Mouse (Mus musculus): ENCODE data around the gene Mylip. TPM values are rescaled to one million over a fixed set of nuclear protein-coding genes. Genes with fewer than 3 reads are reported as not detected.

The Mylip gene
- total and polyA plus RNA-seq, 3 experiments = 10.5 to 27.1 (median 16.8) TPM

DNA sequence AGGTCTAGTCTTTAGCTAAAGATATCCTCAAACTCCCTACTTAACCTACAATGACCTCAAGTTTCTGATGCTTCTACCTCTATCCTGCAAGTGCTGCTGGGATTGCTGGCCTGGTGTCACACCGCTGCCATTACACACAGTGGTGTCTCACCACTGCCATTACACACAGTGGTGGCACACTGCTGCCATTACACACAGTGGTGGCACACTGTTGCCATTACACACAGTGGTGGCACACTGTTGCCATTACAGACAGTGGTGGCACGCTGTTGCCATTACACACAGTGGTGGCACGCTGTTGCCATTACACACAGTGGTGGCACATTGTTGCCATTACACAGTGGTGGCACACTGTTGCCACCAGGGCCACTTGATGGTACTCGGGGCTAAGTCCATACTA, 2.3 kb upstream of the Mylip start:
- no peak for DNase-seq
- WGBS = 97% methylated on average over 4 of the region's 4 CpGs
- no peak overlapping the region for H3K4me3 ChIP-seq
- H3K36me3 ChIP-seq (ENCODE audit: control insufficient read depth, insufficient read depth, low read length) = peaks cover 6% of the 10 kb centered on the region
- H3K27me3 ChIP-seq (ENCODE audit: control insufficient read depth, insufficient read depth, low read length) = no peaks in the 10 kb centered on the region
- peaks cover 3% of the 10 kb centered on the region for H3K4me1 ChIP-seq (ENCODE audit: control insufficient read depth, insufficient read depth, low read length)
- TF ChIP-seq CTCF (IDR thresholded peaks at IDR 0.05) (peak; percentile 5; the same call in 1 of the 2 replicates), EP300 (IDR thresholded peaks at IDR 0.05; ENCODE audit: insufficient read depth, low read depth, low read length) (no peak)
- no peak overlapping the region for H3K27ac ChIP-seq
- intact Hi-C loops (cut with DNase I) = no loop called here
- no peak overlapping the region for H3K9ac ChIP-seq (ENCODE audit: low read depth, low read length)
- peaks cover 2% of the 10 kb centered on the region for H3K79me2 ChIP-seq (replicated peaks; ENCODE audit: control insufficient read depth, insufficient read depth, low read length)

DNA sequence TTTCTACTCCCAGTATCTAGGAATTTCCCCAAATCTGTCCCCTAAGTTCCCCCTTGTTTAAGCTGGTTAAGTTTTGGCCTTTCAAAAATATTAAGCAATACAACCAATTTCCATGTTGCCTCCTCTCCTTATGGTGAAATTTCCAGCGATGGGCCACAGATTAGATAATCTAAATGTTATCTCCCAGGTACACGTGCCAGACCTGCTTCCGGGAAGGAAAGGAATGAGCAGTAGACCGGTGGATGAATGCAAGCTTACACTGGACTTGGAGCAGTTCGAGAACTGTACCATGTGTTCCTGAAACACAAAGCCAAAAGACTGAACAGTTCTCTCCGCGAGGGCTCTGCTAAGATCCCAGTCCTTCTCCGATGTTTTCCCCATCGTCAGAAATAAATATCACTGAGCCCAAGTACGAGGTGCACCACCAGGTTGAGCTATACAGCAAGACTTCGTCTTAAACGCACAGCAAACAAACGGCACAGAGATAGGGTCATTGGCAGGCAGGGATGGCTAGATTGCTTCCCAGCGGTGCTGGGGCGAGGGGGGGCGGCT, 1.2 kb upstream of the Mylip start:
- Histone ChIP-seq H3K4me3 (no peak overlapping the region), H3K4me1 (ENCODE audit: control insufficient read depth, insufficient read depth, low read length) (peaks cover 3% of the 10 kb centered on the region; the same call in 1 of the 2 replicates), H3K27ac (no peak overlapping the region), H3K79me2 (replicated peaks; ENCODE audit: control insufficient read depth, insufficient read depth, low read length) (peaks cover 2% of the 10 kb centered on the region), H3K36me3 (ENCODE audit: control insufficient read depth, insufficient read depth, low read length) (peaks cover 15% of the 10 kb centered on the region), H3K9ac (ENCODE audit: low read depth, low read length) (no peak overlapping the region), H3K27me3 (ENCODE audit: control insufficient read depth, insufficient read depth, low read length) (no peaks in the 10 kb centered on the region)
- TF ChIP-seq POLR2A (IDR thresholded peaks at IDR 0.05; ENCODE audit: insufficient read depth, low read depth, low read length) (no peak), CTCF (IDR thresholded peaks at IDR 0.05) (no peak), EP300 (IDR thresholded peaks at IDR 0.05; ENCODE audit: insufficient read depth, low read depth, low read length) (no peak)
- intact Hi-C loops (cut with DNase I) = no loop called here
- DNase-seq = no peak
- 54% methylated on average over 16 of the region's 16 CpGs for WGBS

DNA sequence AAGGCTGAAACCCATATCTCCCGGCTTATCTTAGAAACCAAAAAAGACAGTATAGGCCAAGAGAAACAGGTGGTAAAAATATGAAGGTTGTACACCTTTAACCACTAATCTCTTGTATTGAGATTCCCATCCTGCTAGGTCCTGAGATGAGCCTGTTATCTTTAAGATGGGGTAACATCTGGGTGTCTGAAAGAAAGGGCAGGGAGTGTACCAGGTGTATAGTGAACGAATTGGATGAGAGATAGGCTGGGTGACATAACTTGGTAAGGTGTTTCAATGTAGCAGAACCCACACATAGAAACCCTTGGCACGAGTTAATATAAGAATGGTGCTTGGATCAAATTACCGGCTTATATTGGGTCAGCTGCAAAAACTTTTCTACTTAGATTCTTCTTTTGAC, 653 bp upstream of the Mylip start:
- Histone ChIP-seq H3K27ac (peak overlapping the region; percentile 68), H3K27me3 (ENCODE audit: control insufficient read depth, insufficient read depth, low read length) (no peaks in the 10 kb centered on the region), H3K36me3 (ENCODE audit: control insufficient read depth, insufficient read depth, low read length) (peaks cover 15% of the 10 kb centered on the region), H3K4me3 (peak overlapping the region; percentile 1; the same call in 1 of the 2 replicates), H3K79me2 (replicated peaks; ENCODE audit: control insufficient read depth, insufficient read depth, low read length) (peaks cover 2% of the 10 kb centered on the region), H3K4me1 (ENCODE audit: control insufficient read depth, insufficient read depth, low read length) (peaks cover 3% of the 10 kb centered on the region; the same call in 1 of the 2 replicates), H3K9ac (ENCODE audit: low read depth, low read length) (peak overlapping the region; percentile 74)
- TF ChIP-seq CTCF (IDR thresholded peaks at IDR 0.05) (no peak), EP300 (IDR thresholded peaks at IDR 0.05; ENCODE audit: insufficient read depth, low read depth, low read length) (no peak), POLR2A (IDR thresholded peaks at IDR 0.05; ENCODE audit: insufficient read depth, low read depth, low read length) (no peak)
- no peak for DNase-seq
- intact Hi-C loops (cut with DNase I) = loop anchor here (1.0 kb wide), 1 partner anchor 115 kb away; no protein-coding TSS in a partner anchor
- 33% methylated on average over 4 of the region's 4 CpGs for WGBS

DNA sequence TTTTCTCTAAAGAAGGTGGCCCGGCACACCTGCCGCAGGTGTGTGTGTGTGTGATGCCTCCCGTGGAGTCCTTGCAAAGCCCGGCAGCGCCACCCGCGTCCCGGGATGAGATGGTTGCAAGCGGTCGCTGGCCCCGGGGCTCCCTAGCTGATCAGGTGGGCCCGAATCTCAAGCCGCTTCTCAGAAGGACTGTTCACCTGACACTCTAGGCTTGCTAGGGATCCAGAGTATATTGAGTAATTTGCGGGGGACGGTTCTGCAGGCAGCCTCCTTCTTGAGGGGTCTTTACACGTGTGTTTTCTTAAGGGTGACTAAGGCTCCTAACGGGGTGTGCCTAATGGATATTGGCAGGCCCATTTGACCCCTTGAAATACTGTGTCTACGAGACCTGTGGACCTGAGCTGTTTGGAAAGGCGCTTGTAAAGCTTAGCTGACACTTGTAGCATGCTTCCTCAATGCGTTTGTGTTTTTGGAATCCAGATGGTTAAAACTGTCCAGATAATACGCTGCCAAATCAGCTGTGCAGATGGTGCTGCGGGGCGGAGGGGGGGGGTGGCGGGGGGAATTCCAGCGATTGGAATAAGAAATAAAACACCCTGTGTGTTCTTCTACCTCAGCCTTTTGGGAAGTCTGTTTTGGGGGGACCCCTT, 895 bp downstream of the Mylip start:
- Histone ChIP-seq H3K4me1 (ENCODE audit: control insufficient read depth, insufficient read depth, low read length) (peaks cover 5% of the 10 kb centered on the region), H3K4me3 (peak overlapping the region; percentile 95), H3K27ac (peak overlapping the region; percentile 91), H3K79me2 (replicated peaks; ENCODE audit: control insufficient read depth, insufficient read depth, low read length) (peaks cover 2% of the 10 kb centered on the region), H3K9ac (ENCODE audit: low read depth, low read length) (peak overlapping the region; percentile 92), H3K27me3 (ENCODE audit: control insufficient read depth, insufficient read depth, low read length) (no peaks in the 10 kb centered on the region), H3K36me3 (ENCODE audit: control insufficient read depth, insufficient read depth, low read length) (peaks cover 26% of the 10 kb centered on the region)
- DNase-seq = peak; percentile 48 to 60
- peak; percentile 19; the same call in 1 of the 2 replicates for TF ChIP-seq CTCF (IDR thresholded peaks at IDR 0.05)
- no peak for TF ChIP-seq POLR2A (IDR thresholded peaks at IDR 0.05; ENCODE audit: insufficient read depth, low read depth, low read length)
- no peak for TF ChIP-seq EP300 (IDR thresholded peaks at IDR 0.05; ENCODE audit: insufficient read depth, low read depth, low read length)
- intact Hi-C loops (cut with DNase I) = loop anchor here (2.0 to 5.0 kb wide), 4 partner anchors 52 to 358 kb away; no protein-coding TSS in a partner anchor
- WGBS = under 1% methylated on average over 25 of the region's 25 CpGs

DNA sequence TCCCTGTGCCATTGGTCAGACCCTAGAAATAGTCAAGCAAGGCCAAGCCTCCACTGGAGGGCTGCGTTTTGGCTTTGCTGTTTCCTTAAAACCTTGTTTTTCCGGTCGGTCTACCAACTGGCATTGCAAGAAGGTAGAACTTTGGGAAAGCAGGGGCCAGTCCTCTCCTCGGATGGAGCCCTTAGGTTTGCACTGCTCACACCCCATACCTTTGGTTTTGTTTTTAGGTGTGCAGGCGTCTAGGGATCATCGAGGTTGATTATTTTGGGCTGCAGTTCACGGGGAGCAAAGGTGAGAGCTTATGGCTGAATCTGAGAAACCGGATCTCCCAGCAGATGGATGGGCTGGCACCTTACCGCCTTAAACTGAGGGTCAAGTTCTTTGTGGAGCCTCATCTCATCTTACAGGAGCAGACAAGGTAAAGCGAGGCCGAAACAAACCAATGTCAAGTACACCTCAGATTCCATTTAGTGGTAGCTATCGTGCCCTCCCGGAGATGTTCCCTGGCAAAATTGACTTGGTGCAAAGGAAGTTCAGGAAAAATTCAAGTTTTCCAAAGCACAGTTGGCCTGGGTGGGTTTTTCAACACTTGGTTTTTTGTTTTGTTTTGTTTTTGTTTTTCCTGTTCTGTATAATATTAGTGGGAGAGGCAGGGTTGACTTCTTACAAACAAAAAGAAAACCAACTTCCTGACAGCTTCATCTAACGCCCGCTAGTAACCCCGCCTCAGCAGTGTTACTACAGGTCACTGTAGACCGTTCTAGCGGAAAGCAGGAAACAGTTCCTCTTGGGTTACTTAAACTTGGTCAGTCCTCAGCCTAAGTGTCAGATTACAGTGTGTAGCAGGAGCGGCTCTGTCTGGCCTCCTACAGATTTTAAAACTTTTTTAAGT, 1.7 kb downstream of the Mylip start:
- 20% methylated on average over 19 of the region's 19 CpGs for WGBS
- peak; percentile 59 to 76 for DNase-seq

More for the DNA sequence above, 1.7 kb downstream of the Mylip start:
- intact Hi-C loops (cut with DNase I) = loop anchor here (2.0 to 5.0 kb wide), 4 partner anchors 52 to 359 kb away; no protein-coding TSS in a partner anchor
- Histone ChIP-seq H3K79me2 (replicated peaks; ENCODE audit: control insufficient read depth, insufficient read depth, low read length) (peaks cover 2% of the 10 kb centered on the region), H3K36me3 (ENCODE audit: control insufficient read depth, insufficient read depth, low read length) (peaks cover 27% of the 10 kb centered on the region), H3K4me1 (ENCODE audit: control insufficient read depth, insufficient read depth, low read length) (peaks cover 5% of the 10 kb centered on the region), H3K4me3 (peak overlapping the region; percentile 95), H3K27me3 (ENCODE audit: control insufficient read depth, insufficient read depth, low read length) (no peaks in the 10 kb centered on the region), H3K9ac (ENCODE audit: low read depth, low read length) (peak overlapping the region; percentile 63), H3K27ac (peak overlapping the region; percentile 91)
- TF ChIP-seq EP300 (IDR thresholded peaks at IDR 0.05; ENCODE audit: insufficient read depth, low read depth, low read length) = peak; percentile 59; the same call in 1 of the 2 replicates
- TF ChIP-seq CTCF (IDR thresholded peaks at IDR 0.05) = no peak

Measured in heart, adult 2 months (tissue).